Mouse (Mus musculus) thymus, postnatal 36 days (tissue): ENCODE data around the gene Fam71a.

ENCODE experiments used
- DNase-seq, 2 experiments: peaks; one replicate each; pipeline ENCODE4 v3.0.0; 2022; ENCODE audit warnings: mixed read lengths in 2 of 2

The Fam71a gene

GRCm38 (mm10) chr1:191115514-191116238 is 48.9 kb downstream of the Fam71a start:
- no peak for DNase-seq

GRCm38 (mm10) chr1:191114868-191115267 is 49.7 kb downstream of the Fam71a start:
- no peak for DNase-seq
